Mouse (Mus musculus) c-Kit-positive CD71-positive TER-119-negative erythroid progenitor cells, embryonic 14.5 days (primary cell): ENCODE measurements around the gene Mical3.

Experiments
- DNase-seq: peaks from one replicate; pipeline ENCODE4 v3.0.0-alpha.2; 2013; ENCODE audit warnings: low read depth

Mical3 gene

DNA sequence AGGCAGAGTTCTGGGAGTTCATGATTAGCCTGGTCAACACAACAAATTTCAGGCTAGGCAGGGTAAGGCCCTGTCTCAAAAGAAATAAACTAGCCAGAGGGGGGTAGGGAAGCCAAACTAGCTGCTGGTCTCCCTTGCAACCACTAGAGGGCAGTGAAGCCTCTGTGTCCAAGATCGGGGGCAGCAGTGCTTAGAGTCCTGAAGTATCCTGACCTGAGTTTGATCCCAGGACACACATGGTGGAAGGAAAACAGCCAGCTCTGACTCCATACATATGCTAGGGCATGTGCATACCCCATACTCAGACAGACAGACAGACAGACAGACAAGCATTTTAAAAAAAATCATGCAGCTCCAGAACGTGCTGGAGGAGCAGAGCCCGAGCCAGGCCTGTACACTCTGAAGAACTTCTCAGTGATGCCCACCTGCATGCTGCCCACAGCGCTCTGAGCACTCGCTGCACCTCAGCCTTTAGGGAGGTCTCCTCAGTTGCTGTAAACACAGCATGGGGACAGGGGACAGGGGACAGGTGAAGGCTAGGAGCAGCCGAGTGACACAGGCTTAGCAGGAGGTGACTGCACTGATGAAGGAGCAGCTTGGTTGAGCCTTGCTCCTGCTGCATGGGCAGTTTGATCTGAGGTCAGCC lies 232.5 kb downstream of the Mical3 start:
- peak; percentile 43 for DNase-seq

DNA sequence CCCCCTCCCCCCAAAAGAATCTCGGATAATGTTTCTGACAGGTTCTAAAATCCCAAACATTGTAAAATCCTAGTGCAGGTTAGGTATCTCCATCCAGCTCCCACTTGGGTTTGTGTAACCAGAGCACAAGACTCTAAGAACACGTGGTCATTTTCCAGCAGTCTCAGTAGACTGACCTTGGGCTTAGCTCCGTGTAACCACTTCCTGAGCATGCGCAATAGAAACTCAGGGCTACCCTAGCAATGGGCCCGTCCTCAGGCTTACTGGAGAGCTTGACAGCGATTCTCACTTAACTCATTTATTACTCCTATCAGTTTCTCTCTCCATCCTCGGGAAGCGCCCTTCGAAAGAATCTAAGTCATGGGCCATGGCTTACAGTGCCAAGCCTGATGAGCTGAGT lies 236.3 kb downstream of the Mical3 start:
- DNase-seq, result no peak

DNA sequence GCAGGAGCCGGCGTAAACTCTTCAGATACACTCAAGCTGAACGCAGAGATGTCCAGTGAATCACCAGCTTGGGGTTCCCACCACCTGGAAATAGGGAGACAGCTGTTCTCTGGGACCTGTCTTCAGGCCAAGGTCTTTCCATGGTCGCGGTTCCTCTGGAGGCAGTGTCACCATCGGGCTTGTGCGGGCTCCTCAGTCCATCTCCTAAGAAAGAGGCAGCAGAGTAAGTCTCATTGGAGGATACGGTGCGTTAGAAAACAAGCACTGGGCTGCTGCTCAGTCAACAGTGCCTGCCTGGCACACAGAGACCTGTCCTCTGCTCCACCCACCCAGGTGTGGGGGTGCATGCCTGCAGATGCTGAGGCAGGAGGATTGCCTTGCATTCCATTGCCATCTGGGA lies 236.7 kb downstream of the Mical3 start:
- DNase-seq, result no peak

DNA sequence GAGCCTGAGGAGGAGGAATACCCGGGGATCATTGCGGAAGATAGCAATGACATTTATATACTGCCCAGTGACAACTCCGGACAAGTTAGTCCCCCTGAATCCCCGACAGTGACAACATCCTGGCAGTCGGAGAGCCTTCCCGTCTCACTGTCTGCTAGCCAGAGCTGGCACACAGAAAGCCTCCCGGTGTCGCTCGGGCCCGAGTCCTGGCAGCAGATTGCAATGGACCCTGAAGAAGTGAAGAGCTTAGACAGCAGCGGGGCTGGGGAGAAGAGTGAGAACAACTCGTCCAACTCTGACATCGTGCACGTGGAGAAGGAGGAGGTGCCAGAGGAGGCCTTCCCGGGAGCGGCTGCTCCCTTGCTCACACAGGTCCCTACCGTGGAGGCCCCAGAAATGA lies 244.1 kb downstream of the Mical3 start:
- DNase-seq, result no peak

DNA sequence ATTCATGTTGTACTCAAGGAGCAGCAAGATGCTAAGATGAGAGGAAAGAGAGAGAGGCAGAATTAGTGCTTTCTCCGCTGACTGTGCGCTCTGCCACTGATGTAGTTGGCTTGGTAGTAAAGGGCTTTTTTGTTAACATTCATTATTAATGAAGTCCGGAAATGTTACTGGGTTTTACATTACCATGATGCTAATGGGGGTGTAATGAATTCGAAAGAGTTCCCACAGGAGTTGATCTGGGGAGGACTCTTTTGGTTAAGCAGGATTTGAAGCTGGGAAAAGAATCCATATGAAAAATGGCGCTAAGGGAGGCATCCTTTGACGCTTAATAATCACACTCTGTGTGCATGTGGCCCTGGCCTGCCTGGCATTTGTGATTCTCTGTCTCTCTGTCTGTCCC lies 246.4 kb downstream of the Mical3 start:
- DNase-seq, result no peak
